Mouse (Mus musculus) forebrain, postnatal 0 days (tissue): ENCODE measurements around the gene Gm3646. TPM values are rescaled to one million over a fixed set of nuclear protein-coding genes. Genes with fewer than 3 reads are reported as not detected.

Source experiments
- ATAC-seq: fragments of 200-750 bp; cut with Nextera tagmentation; 2 replicates; pipeline ENCODE4 v1.8.0; 2017; ENCODE audit warnings: mild to moderate bottlenecking, moderate library complexity
- DNase-seq: peaks from one replicate; pipeline ENCODE4 v3.0.0-alpha.2; 2015
- H3K27ac ChIP-seq: fragments of 300-500 bp; sonication (generic); 2 replicates; pipeline ENCODE4 v1.5.1; 2014; ENCODE audit warnings: low read depth, mild to moderate bottlenecking, antibody characterized with exemption, low read length, moderate library complexity, mixed read lengths
- H3K27me3 ChIP-seq: fragments of 300-500 bp; sonication (generic); 2 replicates; pipeline ENCODE4 v1.6.1; 2014; ENCODE audit warnings: mild to moderate bottlenecking, low read length, mixed read lengths; ENCODE audit not compliant: insufficient read depth
- H3K36me3 ChIP-seq: fragments of 300-500 bp; sonication (generic); 2 replicates; pipeline ENCODE4 v1.6.1; 2014; ENCODE audit warnings: mild to moderate bottlenecking, moderate library complexity; ENCODE audit not compliant: insufficient read depth
- H3K4me1 ChIP-seq: fragments of 300-500 bp; sonication (generic); 2 replicates; pipeline ENCODE4 v1.6.1; 2014; ENCODE audit warnings: antibody characterized with exemption; ENCODE audit not compliant: insufficient read depth
- H3K4me2 ChIP-seq: fragments of 300-500 bp; sonication (generic); 2 replicates; pipeline ENCODE4 v1.6.1; 2014; ENCODE audit warnings: low read depth, mild to moderate bottlenecking, moderate library complexity
- H3K4me3 ChIP-seq: fragments of 300-500 bp; sonication (generic); 2 replicates; pipeline ENCODE4 v1.5.1; 2014; ENCODE audit warnings: low read depth, low read length, mixed read lengths
- H3K9ac ChIP-seq: fragments of 300-500 bp; sonication (generic); 2 replicates; pipeline ENCODE4 v1.6.1; 2014; ENCODE audit warnings: mild to moderate bottlenecking
- H3K9me3 ChIP-seq: fragments of 300-500 bp; sonication (generic); 2 replicates; pipeline ENCODE4 v1.6.1; 2016; ENCODE audit warnings: low read length
- CTCF ChIP-seq: sonication (generic); IDR thresholded peaks from 2 replicates; pipeline ENCODE4 v1.5.1; 2016; ENCODE audit warnings: antibody characterized with exemption, control low read depth, low read depth
- WGBS: fragments of 180-500 bp; shearing (Covaris S2); extraction: QIAGEN DNeasy Blood & Tissue Kit; methylation state at CpG from one replicate; pipeline ENCODE4 v1.1.7; 2014; 5-methylcytosine and 5-hydroxymethylcytosine counted together
- polyA plus RNA-seq: library from polyadenylated mRNA; unstranded; fragments of >200 nt; fragmentation: Nextera tagmentation; extraction: Ambion mirVana; gene quantifications from 2 replicates; pipeline ENCODE4 v1.2.1, GENCODE M21; 2015
- total RNA-seq: library from RNA; depleted of rRNA; stranded (reverse); fragments of >200 nt; gene quantifications from 2 replicates; pipeline ENCODE4 v1.2.3, GENCODE M21; 2014

The Gm3646 gene
- total and polyA plus RNA-seq, 2 experiments from 2014 or later = not detected

DNA sequence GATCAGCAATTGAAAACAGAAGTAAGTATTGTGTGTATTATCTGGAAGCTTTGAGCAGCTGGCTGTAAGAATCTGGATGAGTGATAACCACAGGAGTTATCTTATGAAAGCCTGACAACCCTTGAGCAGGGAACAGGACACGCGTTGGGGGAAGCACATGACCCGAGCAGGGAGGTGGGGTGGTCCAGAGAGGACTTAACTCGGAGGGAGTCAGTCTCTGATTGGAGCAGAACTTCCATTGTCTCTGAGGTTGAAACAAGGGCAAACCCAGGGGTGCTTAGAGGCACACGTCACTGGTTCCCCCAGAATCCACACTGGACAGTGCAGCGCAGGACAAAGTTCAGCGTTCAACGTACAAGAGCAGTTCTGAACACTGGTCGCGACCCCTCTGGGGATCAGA, 34.1 kb upstream of the Gm3646 start:
- Histone ChIP-seq H3K27me3 (no peaks in the 10 kb centered on the region), H3K4me3 (no peak overlapping the region), H3K4me2 (no peak overlapping the region), H3K4me1 (no peaks in the 10 kb centered on the region), H3K9me3 (no peaks in the 10 kb centered on the region), H3K27ac (peak overlapping the region; percentile 37; the same call in 1 of the 2 replicates), H3K36me3 (no peaks in the 10 kb centered on the region), H3K9ac (no peak overlapping the region)
- TF ChIP-seq CTCF = no peak
- DNase-seq = no peak
- ATAC-seq = peak; percentile 59
- 43% methylated on average over 10 of the region's 10 CpGs for WGBS

DNA sequence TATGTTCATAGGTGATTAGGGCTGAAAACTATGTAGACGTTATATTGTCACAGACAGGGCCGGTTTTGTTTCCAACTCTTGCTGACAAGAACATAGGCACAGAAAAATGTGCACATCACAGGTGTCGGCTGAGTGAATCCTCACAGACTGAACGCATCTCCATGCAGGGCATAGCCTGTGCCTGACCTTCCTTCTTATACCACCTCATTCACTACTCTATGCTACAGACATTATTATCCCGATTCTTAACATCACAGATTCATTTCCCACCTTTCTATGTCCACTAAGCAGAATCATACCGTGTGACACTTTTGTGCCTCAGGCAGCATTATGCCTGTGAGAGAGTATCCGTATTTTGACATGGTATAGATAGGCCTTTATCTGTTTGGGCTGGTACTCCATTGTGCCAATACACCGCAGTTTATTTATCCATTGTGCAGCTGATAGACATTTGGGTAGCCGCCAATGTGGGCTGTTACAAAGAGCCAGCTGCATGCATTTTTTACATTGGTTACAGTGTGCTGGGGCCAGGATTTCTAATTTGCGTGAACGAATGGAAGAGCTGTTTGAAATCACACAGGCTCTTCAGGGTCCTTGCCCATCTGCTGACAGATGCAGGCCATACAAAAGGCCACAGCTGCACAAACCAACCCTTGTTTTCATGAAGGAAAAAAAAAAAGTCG, 33.5 kb upstream of the Gm3646 start:
- 27% methylated on average over 12 of the region's 12 CpGs for WGBS
- Histone ChIP-seq H3K27ac (peak overlapping the region; percentile 23; the same call in 1 of the 2 replicates), H3K9me3 (no peaks in the 10 kb centered on the region), H3K36me3 (no peaks in the 10 kb centered on the region), H3K4me3 (no peak overlapping the region), H3K4me2 (no peak overlapping the region), H3K4me1 (no peaks in the 10 kb centered on the region), H3K9ac (no peak overlapping the region), H3K27me3 (no peaks in the 10 kb centered on the region)
- ATAC-seq (peak; percentile 95), DNase-seq (peak; percentile 76)
- TF ChIP-seq CTCF = no peak

DNA sequence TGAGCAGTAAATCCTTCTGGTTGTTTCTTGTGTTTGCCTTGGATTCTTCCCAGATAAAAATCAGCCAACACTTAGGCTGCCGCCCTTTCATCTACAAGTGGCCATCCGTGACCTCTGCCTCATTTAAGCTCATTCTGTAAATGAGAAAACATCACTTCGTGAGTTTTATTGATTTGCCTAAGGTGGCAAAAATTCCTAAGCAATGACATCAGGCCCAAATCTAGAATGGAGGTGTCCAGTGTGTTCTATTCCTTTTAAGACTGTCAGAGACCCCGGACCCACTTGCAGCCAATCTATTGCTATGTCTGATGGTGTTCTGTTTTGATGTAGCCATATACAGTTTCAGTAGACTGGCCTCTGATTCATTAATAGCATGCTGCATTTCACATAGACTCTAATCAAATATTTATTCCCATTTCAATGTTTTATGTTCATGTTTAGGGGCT, 26.5 kb upstream of the Gm3646 start:
- WGBS = 75% methylated on average over 4 of the region's 4 CpGs
- ATAC-seq = no peak
- no peaks in the 10 kb centered on the region for H3K36me3 ChIP-seq
- DNase-seq = no peak
- no peak overlapping the region for H3K4me3 ChIP-seq
- H3K4me1 ChIP-seq = no peaks in the 10 kb centered on the region
- no peaks in the 10 kb centered on the region for H3K9me3 ChIP-seq
- TF ChIP-seq CTCF = no peak
- no peak overlapping the region for H3K4me2 ChIP-seq
- H3K27me3 ChIP-seq = no peaks in the 10 kb centered on the region
- no peak overlapping the region for H3K9ac ChIP-seq
- H3K27ac ChIP-seq = no peak overlapping the region

DNA sequence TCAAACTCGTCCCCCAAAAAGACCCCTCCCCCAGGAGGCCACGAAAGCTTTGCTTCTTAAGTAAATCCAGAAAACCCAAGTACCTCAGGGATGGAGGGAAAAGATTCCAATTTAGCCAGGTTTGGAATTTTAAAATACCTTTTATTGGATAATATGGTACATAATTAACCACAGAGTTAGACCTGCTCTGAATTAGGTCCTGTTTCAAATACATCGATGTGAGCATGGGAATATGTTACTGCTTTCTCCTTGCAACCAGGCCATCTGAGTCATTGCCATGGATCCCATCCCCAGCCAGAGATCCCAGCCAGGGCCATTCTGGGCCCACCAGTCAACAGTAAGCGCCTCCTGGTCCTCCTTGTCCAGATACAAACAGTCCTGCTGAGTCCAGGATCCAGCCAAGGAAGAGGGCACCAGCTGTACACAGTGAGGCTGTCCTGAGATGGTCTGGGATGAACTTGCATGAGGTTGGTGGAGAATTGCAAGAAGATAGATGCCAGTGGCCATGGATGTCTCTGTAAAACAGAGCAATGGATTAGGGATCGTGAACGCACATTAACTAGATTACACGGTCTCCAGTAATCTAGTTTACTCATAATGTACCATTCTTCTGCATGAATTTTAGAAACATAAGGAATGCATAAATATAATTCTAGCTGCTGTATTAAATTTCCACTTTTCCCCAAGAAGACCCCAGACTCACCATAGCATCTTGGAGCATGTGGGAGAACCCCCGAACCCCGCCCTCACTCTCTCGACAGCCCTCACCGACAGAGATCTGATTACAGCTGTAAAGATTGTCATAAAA, 25.9 kb upstream of the Gm3646 start:
- Histone ChIP-seq H3K27ac (no peak overlapping the region), H3K4me1 (no peaks in the 10 kb centered on the region), H3K4me2 (no peak overlapping the region), H3K27me3 (no peaks in the 10 kb centered on the region), H3K9me3 (no peaks in the 10 kb centered on the region), H3K36me3 (no peaks in the 10 kb centered on the region), H3K4me3 (no peak overlapping the region), H3K9ac (no peak overlapping the region)
- TF ChIP-seq CTCF = no peak
- WGBS = 91% methylated on average over 11 of the region's 11 CpGs
- DNase-seq (no peak), ATAC-seq (no peak)

DNA sequence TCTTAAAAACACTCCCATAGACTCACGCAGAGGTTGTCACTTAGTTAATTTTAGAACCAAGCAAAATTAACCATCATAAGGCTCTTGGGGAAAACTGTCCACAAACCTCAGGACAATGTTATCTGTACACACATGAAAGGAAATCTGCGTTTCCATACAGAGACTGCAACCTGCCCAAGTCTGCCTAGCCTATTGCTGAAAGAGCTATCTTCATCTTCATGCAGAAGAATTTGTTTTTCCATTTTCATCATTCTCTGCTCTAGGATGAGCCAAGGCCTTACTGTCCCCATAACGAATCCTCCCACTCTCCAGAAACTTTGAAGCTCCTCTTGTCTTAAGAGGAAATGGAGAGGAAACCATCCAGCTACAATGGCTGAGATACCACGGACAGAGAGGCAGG, 19.8 kb upstream of the Gm3646 start:
- DNase-seq (no peak), ATAC-seq (no peak)
- 85% methylated on average over 4 of the region's 4 CpGs for WGBS
- Histone ChIP-seq H3K9ac (no peak overlapping the region), H3K4me1 (no peaks in the 10 kb centered on the region), H3K27ac (no peak overlapping the region), H3K4me3 (no peak overlapping the region), H3K4me2 (no peak overlapping the region), H3K27me3 (no peaks in the 10 kb centered on the region), H3K9me3 (no peaks in the 10 kb centered on the region), H3K36me3 (no peaks in the 10 kb centered on the region)
- TF ChIP-seq CTCF = no peak

DNA sequence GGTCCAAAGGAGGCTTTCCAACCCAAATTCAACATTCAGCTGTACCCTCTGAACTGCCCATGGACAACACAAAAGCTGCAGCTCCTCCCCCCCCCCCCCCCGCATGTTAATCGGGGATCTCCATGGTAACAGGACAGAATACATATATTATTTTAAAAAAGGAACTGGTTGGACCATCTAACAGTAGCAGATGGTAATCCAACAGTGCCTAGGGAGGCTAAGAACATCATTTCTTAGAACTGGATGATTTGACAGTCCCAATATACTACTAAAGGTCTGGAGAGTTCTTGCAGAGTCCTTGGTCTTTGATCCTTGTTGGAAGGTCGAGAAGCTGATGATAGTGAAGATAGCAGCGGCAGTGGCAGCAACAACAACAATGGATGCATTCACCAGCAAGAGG, 19.1 kb upstream of the Gm3646 start:
- no peaks in the 10 kb centered on the region for H3K4me1 ChIP-seq
- H3K4me3 ChIP-seq = no peak overlapping the region
- no peak overlapping the region for H3K4me2 ChIP-seq
- WGBS = 41% methylated on average over 3 of the region's 4 CpGs
- H3K9ac ChIP-seq = no peak overlapping the region
- no peak for TF ChIP-seq CTCF
- DNase-seq (no peak), ATAC-seq (no peak)
- H3K9me3 ChIP-seq = no peaks in the 10 kb centered on the region
- H3K27me3 ChIP-seq = no peaks in the 10 kb centered on the region
- no peaks in the 10 kb centered on the region for H3K36me3 ChIP-seq
- no peak overlapping the region for H3K27ac ChIP-seq

DNA sequence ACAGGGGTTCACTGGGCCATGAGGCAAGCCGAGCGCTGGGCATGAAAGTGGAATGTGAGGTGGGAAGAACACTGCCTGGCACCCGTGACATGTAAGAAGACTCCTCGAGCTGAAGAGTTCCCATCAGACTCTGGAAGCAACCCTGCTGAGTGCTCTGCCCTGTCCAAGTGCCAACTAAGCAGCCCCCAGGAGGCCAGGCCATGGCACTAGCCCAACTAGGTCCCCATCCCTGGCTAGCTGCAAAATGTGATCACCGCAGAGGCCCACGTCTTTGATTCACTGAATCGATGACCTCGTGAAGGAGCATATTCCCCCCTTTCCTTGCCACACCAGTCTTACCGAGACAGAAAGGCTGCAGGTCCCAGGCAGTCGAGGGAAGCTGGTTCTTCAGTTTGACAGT, 14.5 kb upstream of the Gm3646 start:
- Histone ChIP-seq H3K4me3 (no peak overlapping the region), H3K27me3 (no peaks in the 10 kb centered on the region), H3K27ac (no peak overlapping the region), H3K4me2 (no peak overlapping the region), H3K36me3 (no peaks in the 10 kb centered on the region), H3K9ac (no peak overlapping the region), H3K4me1 (no peaks in the 10 kb centered on the region), H3K9me3 (no peaks in the 10 kb centered on the region)
- WGBS = 63% methylated on average over 10 of the region's 10 CpGs
- no peak for DNase-seq
- ATAC-seq = no peak
- TF ChIP-seq CTCF = no peak
